Mouse (Mus musculus) heart, postnatal 0 days (tissue): Measurements from ENCODE around the gene Npas1. TPM values are rescaled to one million over a fixed set of nuclear protein-coding genes. Genes with fewer than 3 reads are reported as not detected.

Source experiments
- ATAC-seq: fragments of 200-750 bp; cut with Nextera tagmentation; 2 replicates; pipeline ENCODE4 v1.8.0; 2017; ENCODE audit warnings: low read depth, moderate number of reproducible peaks, moderate library complexity; ENCODE audit not compliant: insufficient read depth
- DNase-seq: peaks from one replicate; pipeline ENCODE4 v3.0.0-alpha.2; 2016; ENCODE audit warnings: low spot score
- H3K27ac ChIP-seq: fragments of 300-500 bp; sonication (generic); 2 replicates; pipeline ENCODE4 v1.5.1; 2014; ENCODE audit warnings: low read depth, mild to moderate bottlenecking
- H3K27me3 ChIP-seq: fragments of 300-500 bp; sonication (generic); 2 replicates; pipeline ENCODE4 v1.6.1; 2014; ENCODE audit warnings: low read length, mixed read lengths; ENCODE audit not compliant: control insufficient read depth, insufficient read depth
- H3K36me3 ChIP-seq: fragments of 300-500 bp; sonication (generic); replicated peaks from 2 replicates; pipeline ENCODE4 v1.6.1; 2014; ENCODE audit warnings: low read length, mixed read lengths; ENCODE audit not compliant: control insufficient read depth, insufficient read depth
- H3K4me1 ChIP-seq: fragments of 300-500 bp; sonication (generic); 2 replicates; pipeline ENCODE4 v1.6.1; 2014; ENCODE audit warnings: antibody characterized with exemption; ENCODE audit not compliant: control insufficient read depth, insufficient read depth
- H3K4me2 ChIP-seq: fragments of 300-500 bp; sonication (generic); 2 replicates; pipeline ENCODE4 v1.6.1; 2014; ENCODE audit warnings: low read depth, mild to moderate bottlenecking, low read length, moderate library complexity
- H3K4me3 ChIP-seq: fragments of 300-500 bp; sonication (generic); 2 replicates; pipeline ENCODE4 v1.5.1; 2014; ENCODE audit warnings: low read depth, low read length
- H3K9ac ChIP-seq: fragments of 300-500 bp; sonication (generic); replicated peaks from 2 replicates; pipeline ENCODE4 v1.6.1; 2014; ENCODE audit warnings: low read depth, low read length, mixed read lengths
- H3K9me3 ChIP-seq: fragments of 300-500 bp; sonication (generic); replicated peaks from 2 replicates; pipeline ENCODE4 v1.6.1; 2016; ENCODE audit warnings: low read length; ENCODE audit not compliant: control insufficient read depth
- CTCF ChIP-seq: IDR thresholded peaks from 2 replicates; pipeline ENCODE4 v1.5.1; 2016; ENCODE audit warnings: antibody characterized with exemption, control low read depth, low read depth
- EP300 ChIP-seq: IDR thresholded peaks from 2 replicates; pipeline ENCODE4 v1.6.1; 2016; ENCODE audit warnings: antibody characterized with exemption, low read depth
- WGBS: fragments of 180-500 bp; shearing (Covaris S2); extraction: QIAGEN DNeasy Blood & Tissue Kit; methylation state at CpG from one replicate; pipeline ENCODE4 v1.1.7; 2014; 5-methylcytosine and 5-hydroxymethylcytosine counted together
- polyA plus RNA-seq: library from polyadenylated mRNA; unstranded; fragments of >200 nt; fragmentation: Nextera tagmentation; extraction: Ambion mirVana; gene quantifications from 2 replicates; pipeline ENCODE4 v1.2.1, GENCODE M21; 2015
- total RNA-seq: library from RNA; depleted of rRNA; stranded (reverse); fragments of >200 nt; gene quantifications from 2 replicates; pipeline ENCODE4 v1.2.3, GENCODE M21; 2014; ENCODE audit warnings: low replicate concordance; rRNA removed

The Npas1 gene
- not detected in 2 replicates for total RNA-seq
- 0.18 and 0.29 TPM in 2 replicates for polyA plus RNA-seq

- H3K4me3 ChIP-seq: peak within 1 kb of the TSS; percentile 35
- H3K4me1 ChIP-seq: no peaks in the 10 kb centered on the region; the same call in 1 of the 2 replicates
- H3K9me3 ChIP-seq: no peaks in the 10 kb centered on the region
- H3K36me3 ChIP-seq: no peaks in the 10 kb centered on the region
- H3K27me3 ChIP-seq: peaks cover 49% of the 10 kb centered on the region
- no peak within 1 kb of the TSS for H3K9ac ChIP-seq
- 82% methylated on average over 8 of the region's 8 CpGs for WGBS
- DNase-seq (no peak), ATAC-seq (no peak)
- TF ChIP-seq CTCF (no peak), EP300 (no peak)
- no peak within 1 kb of the TSS for H3K27ac ChIP-seq
- H3K4me2 ChIP-seq: peak within 1 kb of the TSS; percentile 54
Measured at GRCm38 (mm10) chr7:16477628-16478027, at the start of gene Npas1. Gene Npas1 (minus strand): TSS chr7:16477728.

DNA sequence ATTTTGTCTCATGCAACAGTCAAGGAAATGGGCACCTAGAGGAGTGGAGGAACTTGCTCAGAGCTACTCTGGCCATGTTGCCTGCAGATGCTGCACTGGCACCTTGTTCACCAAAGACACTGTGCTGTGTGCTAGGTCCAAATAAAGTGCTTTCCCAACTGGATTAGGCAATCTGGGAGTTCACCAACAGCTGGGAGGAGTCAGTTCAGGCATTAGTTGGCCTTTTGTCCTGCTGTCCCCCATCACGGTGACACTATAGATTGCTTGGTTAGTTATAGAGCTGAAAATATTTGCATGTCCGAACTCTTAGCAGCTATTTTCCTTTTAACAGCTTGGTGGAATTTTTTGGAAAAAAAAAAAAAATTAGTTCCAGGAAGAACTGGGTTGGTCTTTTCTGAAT, 48.5 kb upstream of the Npas1 start:
- no peak for DNase-seq
- peak overlapping the region; percentile 66; the same call in 1 of the 2 replicates for H3K27ac ChIP-seq
- no peak overlapping the region for H3K9ac ChIP-seq
- peaks cover 21% of the 10 kb centered on the region for H3K4me1 ChIP-seq
- H3K9me3 ChIP-seq: no peaks in the 10 kb centered on the region
- no peak overlapping the region for H3K4me3 ChIP-seq
- no peak overlapping the region for H3K4me2 ChIP-seq
- H3K27me3 ChIP-seq: no peaks in the 10 kb centered on the region
- no peak for ATAC-seq
- TF ChIP-seq CTCF (no peak), EP300 (no peak)
- WGBS: 74% methylated on average over 2 of the region's 2 CpGs
- H3K36me3 ChIP-seq: 0 out of 2 replicates have a peak, but pooled peaks cover 6% of the 10 kb centered on the region

DNA sequence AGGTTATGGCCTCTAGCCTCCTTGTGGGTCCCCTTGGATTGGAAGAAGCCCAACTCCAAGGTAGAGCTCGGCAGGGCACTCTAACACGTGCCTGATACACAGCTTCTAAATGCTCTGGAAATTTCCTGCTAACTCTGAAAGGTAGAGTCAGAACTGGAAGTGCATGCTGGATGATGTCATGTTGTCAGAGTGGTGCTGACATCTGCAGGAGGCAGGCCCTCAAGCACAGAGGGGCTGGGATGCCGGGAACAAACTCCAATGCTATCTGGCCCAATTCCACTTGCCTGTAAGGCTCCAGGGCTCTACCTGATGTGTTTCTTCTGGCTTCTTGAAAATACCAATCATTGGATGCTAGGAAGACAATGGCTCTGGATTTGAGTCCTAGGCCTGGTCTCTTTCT, 47.9 kb upstream of the Npas1 start:
- peak overlapping the region; percentile 66 for H3K27ac ChIP-seq
- TF ChIP-seq EP300 (no peak), CTCF (no peak)
- no peak overlapping the region for H3K9ac ChIP-seq
- 0 out of 2 replicates have a peak, but pooled peaks cover 6% of the 10 kb centered on the region for H3K36me3 ChIP-seq
- DNase-seq: peak; percentile 81
- ATAC-seq: peak; percentile 85
- peaks cover 25% of the 10 kb centered on the region for H3K4me1 ChIP-seq
- no peak overlapping the region for H3K4me2 ChIP-seq
- no peaks in the 10 kb centered on the region for H3K27me3 ChIP-seq
- H3K9me3 ChIP-seq: no peaks in the 10 kb centered on the region
- no peak overlapping the region for H3K4me3 ChIP-seq
- WGBS: 23% methylated on average over 3 of the region's 3 CpGs

DNA sequence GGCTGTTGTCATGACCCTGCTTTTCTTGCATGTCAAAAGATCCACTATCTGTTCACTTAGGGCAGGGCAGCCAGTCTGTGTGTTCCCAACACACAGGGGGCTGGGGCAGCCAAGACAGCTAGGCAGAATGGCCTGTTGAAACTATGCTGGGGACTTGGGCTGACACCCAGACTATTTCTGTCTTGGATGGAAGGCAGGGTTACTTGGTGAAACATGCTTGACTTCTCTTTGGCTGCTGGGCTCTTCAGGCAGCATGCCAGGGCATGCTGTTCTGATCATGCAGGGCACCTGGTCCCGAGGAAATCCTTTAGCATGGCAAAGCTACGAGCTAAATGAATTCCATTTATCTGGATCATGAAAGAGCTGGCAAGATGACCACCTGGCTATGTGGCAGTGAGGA, 46.8 kb upstream of the Npas1 start:
- TF ChIP-seq CTCF (no peak), EP300 (no peak)
- Histone ChIP-seq H3K27me3 (no peaks in the 10 kb centered on the region), H3K36me3 (0 out of 2 replicates have a peak, but pooled peaks cover 6% of the 10 kb centered on the region), H3K4me1 (peaks cover 26% of the 10 kb centered on the region), H3K4me3 (no peak overlapping the region), H3K9me3 (no peaks in the 10 kb centered on the region), H3K27ac (peak overlapping the region; percentile 52), H3K9ac (no peak overlapping the region), H3K4me2 (no peak overlapping the region)
- WGBS: 22% methylated on average over 2 of the region's 2 CpGs
- ATAC-seq: peak; percentile 50
- peak; percentile 63 for DNase-seq

GRCm38 (mm10) chr7:16519310-16519709, 41.8 kb upstream of the Npas1 start:
- Histone ChIP-seq H3K4me1 (peaks cover 28% of the 10 kb centered on the region), H3K4me2 (no peak overlapping the region), H3K4me3 (no peak overlapping the region), H3K9ac (no peak overlapping the region), H3K27me3 (no peaks in the 10 kb centered on the region), H3K9me3 (no peaks in the 10 kb centered on the region), H3K36me3 (peaks cover 21% of the 10 kb centered on the region), H3K27ac (no peak overlapping the region)
- WGBS: 93% methylated on average over 2 of the region's 2 CpGs
- no peak for DNase-seq
- no peak for ATAC-seq
- TF ChIP-seq EP300: no peak
- no peak for TF ChIP-seq CTCF

- no peak overlapping the region for H3K4me2 ChIP-seq
- ATAC-seq (peak; percentile 77; the same call in 1 of the 2 replicates), DNase-seq (peak; percentile 42)
- 35% methylated on average over 5 of the region's 5 CpGs for WGBS
- H3K27me3 ChIP-seq: no peaks in the 10 kb centered on the region
- no peak overlapping the region for H3K4me3 ChIP-seq
- peaks cover 26% of the 10 kb centered on the region for H3K4me1 ChIP-seq
- no peaks in the 10 kb centered on the region for H3K9me3 ChIP-seq
- H3K9ac ChIP-seq: no peak overlapping the region
- peaks cover 27% of the 10 kb centered on the region for H3K36me3 ChIP-seq
- TF ChIP-seq CTCF: no peak
- TF ChIP-seq EP300: no peak
- H3K27ac ChIP-seq: peak overlapping the region; percentile 74
Measured at GRCm38 (mm10) chr7:16517198-16517597, 39.7 kb upstream of the Npas1 start.
